Mouse (Mus musculus): ENCODE data around the gene Smg7. TPM values are rescaled to one million over a fixed set of nuclear protein-coding genes. Genes with fewer than 3 reads are reported as not detected.

Gene Smg7
- total and polyA plus RNA-seq, 3 experiments = 32.1 to 53.9 (median 52.4) TPM

DNA sequence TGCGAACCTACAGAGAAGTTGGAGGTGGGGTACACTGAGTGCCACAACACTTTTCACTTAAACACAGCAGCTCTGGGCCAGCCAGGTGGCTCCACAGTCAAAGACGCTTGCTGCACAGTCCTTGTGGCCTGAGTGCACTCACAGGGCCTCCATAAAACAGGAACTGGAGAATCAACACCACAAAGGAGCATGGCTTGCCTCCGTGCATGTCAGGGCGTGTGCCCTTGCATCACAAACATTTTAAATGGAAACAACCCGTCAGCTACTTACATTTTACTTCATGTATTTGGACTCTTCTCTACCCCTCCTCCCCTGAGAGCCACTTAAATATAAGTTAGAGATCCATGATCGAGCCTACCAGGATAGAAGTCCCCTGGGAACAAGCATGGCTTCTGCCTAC, 70.1 kb downstream of the Smg7 start:
- DNase-seq (ENCODE audit: low read depth, low spot score) = peak; percentile 28
- peaks cover 0 to 1% of the 10 kb centered on the region in 2 experiments; a peak in 2 of 4 replicates for H3K36me3 ChIP-seq (ENCODE audit: control insufficient read depth in 1 of 2, insufficient read depth in 2 of 2, low read length in 2 of 2)
- TF ChIP-seq BHLHE40 (IDR thresholded peaks at IDR 0.05; ENCODE audit: borderline replicate concordance, low read depth, low read length) = no peak
- TF ChIP-seq MYC (IDR thresholded peaks at IDR 0.05; ENCODE audit: low read depth, low read length) = no peak
- no peak for TF ChIP-seq ZMIZ1 (IDR thresholded peaks at IDR 0.05; ENCODE audit: low read depth, low read length)
- TF ChIP-seq JUND (IDR thresholded peaks at IDR 0.05; ENCODE audit: low read depth, low read length) = no peak
- TF ChIP-seq CTCF (IDR thresholded peaks at IDR 0.05 in 2 of 3, conservative IDR thresholded peaks at IDR 0.05 in 1 of 3; ENCODE audit: control insufficient read depth in 1 of 3, insufficient read depth in 1 of 3, low read depth in 2 of 3, low read length in 3 of 3, poor library complexity in 1 of 3, severe bottlenecking in 1 of 3) = no peak
- no peak for TF ChIP-seq TAL1 (IDR thresholded peaks at IDR 0.05; ENCODE audit: low read length)
- TF ChIP-seq ZC3H11A (IDR thresholded peaks at IDR 0.05; ENCODE audit: low read depth, low read length) = no peak
- no peak for TF ChIP-seq HCFC1 (IDR thresholded peaks at IDR 0.05; ENCODE audit: low read depth, low read length)
- no peak for TF ChIP-seq ETS1 (IDR thresholded peaks at IDR 0.05; ENCODE audit: low read depth, low read length)
- no peak for TF ChIP-seq MEF2A (IDR thresholded peaks at IDR 0.05; ENCODE audit: extremely low read depth, insufficient replicate concordance, low read depth, low read length, poor library complexity, severe bottlenecking)
- no peak for TF ChIP-seq MAFK (IDR thresholded peaks at IDR 0.05; ENCODE audit: borderline replicate concordance, low read depth, low read length)
- TF ChIP-seq USF1 (IDR thresholded peaks at IDR 0.05; ENCODE audit: low read depth, low read length) = no peak
- TF ChIP-seq MAX (IDR thresholded peaks at IDR 0.05; ENCODE audit: low read length) = no peak
- TF ChIP-seq GABPA (IDR thresholded peaks at IDR 0.05; ENCODE audit: low read depth, low read length) = no peak
- no peak for TF ChIP-seq USF2 (IDR thresholded peaks at IDR 0.05; ENCODE audit: borderline replicate concordance in 1 of 2, insufficient read depth in 1 of 2, low read depth in 1 of 2, low read length in 2 of 2)
- TF ChIP-seq RCOR1 (IDR thresholded peaks at IDR 0.05; ENCODE audit: low read depth, low read length) = no peak
- no peak for TF ChIP-seq ZKSCAN1 (IDR thresholded peaks at IDR 0.05; ENCODE audit: low read depth, low read length)
- no peak for TF ChIP-seq MXI1 (IDR thresholded peaks at IDR 0.05; ENCODE audit: low read depth, low read length)
- no peak for TF ChIP-seq POLR2A (IDR thresholded peaks at IDR 0.05; ENCODE audit: control insufficient read depth in 1 of 2, insufficient read depth in 1 of 2, low read depth in 1 of 2, low read length in 2 of 2, poor library complexity in 1 of 2)
- H3K27ac ChIP-seq (ENCODE audit: control insufficient read depth, low read depth, low read length) = no peak overlapping the region
- H3K4me1 ChIP-seq (ENCODE audit: control insufficient read depth in 1 of 2, insufficient read depth in 2 of 2, low read length in 2 of 2) = no peaks in the 10 kb centered on the region
- no peaks in the 10 kb centered on the region for H3K79me2 ChIP-seq (ENCODE audit: control insufficient read depth, insufficient read depth, low read length, poor library complexity)
- no peak overlapping the region for H3K9ac ChIP-seq (ENCODE audit: control insufficient read depth, low read depth, low read length, poor library complexity, severe bottlenecking)
- H3K9me3 ChIP-seq (replicated peaks; ENCODE audit: insufficient read depth, low read length) = no peaks in the 10 kb centered on the region
- H3K27me3 ChIP-seq (ENCODE audit: control insufficient read depth in 1 of 2, insufficient read depth in 2 of 2, low read length in 2 of 2) = no peaks in the 10 kb centered on the region
- no peak overlapping the region for H3K4me3 ChIP-seq (ENCODE audit: control insufficient read depth in 1 of 2, insufficient read depth in 1 of 2, low read depth in 2 of 2, low read length in 2 of 2)

GRCm38 (mm10) chr1:152831619-152832018, 70.8 kb downstream of the Smg7 start:
- no peak overlapping the region for H3K4me3 ChIP-seq (ENCODE audit: control insufficient read depth in 1 of 2, insufficient read depth in 1 of 2, low read depth in 2 of 2, low read length in 2 of 2)
- H3K79me2 ChIP-seq (ENCODE audit: control insufficient read depth, insufficient read depth, low read length, poor library complexity) = no peaks in the 10 kb centered on the region
- H3K27ac ChIP-seq (ENCODE audit: control insufficient read depth, low read depth, low read length) = no peak overlapping the region
- no peaks in the 10 kb centered on the region for H3K4me1 ChIP-seq (ENCODE audit: control insufficient read depth in 1 of 2, insufficient read depth in 2 of 2, low read length in 2 of 2)
- no peaks in the 10 kb centered on the region for H3K9me3 ChIP-seq (replicated peaks; ENCODE audit: insufficient read depth, low read length)
- no peaks in the 10 kb centered on the region for H3K27me3 ChIP-seq (ENCODE audit: control insufficient read depth in 1 of 2, insufficient read depth in 2 of 2, low read length in 2 of 2)
- H3K36me3 ChIP-seq (ENCODE audit: control insufficient read depth in 1 of 2, insufficient read depth in 2 of 2, low read length in 2 of 2) = peaks cover 0 to 1% of the 10 kb centered on the region in 2 experiments; a peak in 2 of 4 replicates
- H3K9ac ChIP-seq (ENCODE audit: control insufficient read depth, low read depth, low read length, poor library complexity, severe bottlenecking) = no peak overlapping the region
- no peak for TF ChIP-seq ZMIZ1 (IDR thresholded peaks at IDR 0.05; ENCODE audit: low read depth, low read length)
- TF ChIP-seq GATA1 (IDR thresholded peaks at IDR 0.05; ENCODE audit: low read depth, low read length) = no peak
- TF ChIP-seq CTCF (IDR thresholded peaks at IDR 0.05 in 2 of 3, conservative IDR thresholded peaks at IDR 0.05 in 1 of 3; ENCODE audit: control insufficient read depth in 1 of 3, insufficient read depth in 1 of 3, low read depth in 2 of 3, low read length in 3 of 3, poor library complexity in 1 of 3, severe bottlenecking in 1 of 3) = no peak
- TF ChIP-seq JUND (IDR thresholded peaks at IDR 0.05; ENCODE audit: low read depth, low read length) = no peak
- no peak for TF ChIP-seq TBP (IDR thresholded peaks at IDR 0.05; ENCODE audit: low read depth, low read length)
- TF ChIP-seq UBTF (IDR thresholded peaks at IDR 0.05; ENCODE audit: borderline replicate concordance, insufficient read depth, low read depth, low read length) = no peak
- TF ChIP-seq MYB (IDR thresholded peaks at IDR 0.05; ENCODE audit: low read depth, low read length) = no peak
- no peak for DNase-seq (ENCODE audit: low read depth, low spot score)

Data from MEL (cell line).